Mouse (Mus musculus) embryo, embryonic 11.5 days (tissue): ENCODE measurements around the gene Vmn1r91.
"Not testable (repeated sequence)": the region's sequence is repeated elsewhere in the genome, so short reads cannot be mapped to it uniquely, and the experiment has no call there.

Experiments used
- DNase-seq: peaks from one replicate; pipeline ENCODE4 v3.0.0-alpha.2; 2012; ENCODE audit warnings: low read depth, low spot score

Gene Vmn1r91

DNA sequence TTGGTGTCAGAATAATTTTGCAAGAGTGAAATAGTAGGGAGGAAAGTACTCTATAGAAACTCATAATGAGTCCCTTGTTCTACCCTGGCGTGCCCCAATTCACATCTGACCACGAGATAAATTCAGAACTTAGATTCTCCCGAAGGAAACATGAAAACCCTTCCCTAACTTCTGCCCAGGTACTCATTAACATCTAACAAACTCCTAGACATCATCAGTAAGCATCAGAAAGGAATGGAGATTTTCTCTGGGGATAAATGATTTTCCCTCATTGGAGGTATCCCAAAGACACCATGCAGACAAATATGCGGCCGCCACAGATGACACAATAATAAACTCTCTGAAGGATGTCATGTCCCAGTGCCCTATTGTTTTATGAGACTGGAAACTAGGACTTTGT lies at the start of gene Vmn1r91:
TSS of gene Vmn1r91 (plus strand) at position 301 of the 400 bp plus-strand sequence.
- not testable (repeated sequence) for DNase-seq

GRCm38 (mm10) chr7:20064100-20064499 lies 35.4 kb upstream of the Vmn1r91 start:
- not testable (repeated sequence) for DNase-seq

DNA sequence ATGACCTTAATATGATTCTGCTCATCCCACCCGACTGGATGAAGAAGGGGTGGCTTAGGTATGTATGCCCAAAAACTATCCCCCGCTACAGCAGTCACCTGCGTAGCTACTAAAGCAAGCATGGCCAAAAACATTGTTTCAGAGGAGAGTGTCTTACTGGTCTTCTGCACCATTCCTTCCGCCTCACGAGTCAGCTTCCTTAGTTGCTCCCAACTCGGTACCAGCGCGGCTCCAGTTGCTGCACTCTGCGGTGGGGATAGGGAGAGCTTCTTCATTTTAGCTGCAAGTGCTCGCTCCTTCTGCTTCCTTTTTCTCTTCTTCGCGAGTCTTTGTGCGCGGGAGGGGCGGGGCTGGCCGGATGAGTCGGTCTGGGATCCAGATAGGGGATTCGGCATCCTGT lies 21.4 kb upstream of the Vmn1r91 start:
- not testable (repeated sequence) for DNase-seq

GRCm38 (mm10) chr7:20122479-20122878 lies 23.0 kb downstream of the Vmn1r91 start, which contains the start of gene Gm16442:
Gm16442 (minus strand) TSS chr7:20122579.
- not testable (repeated sequence) for DNase-seq

GRCm38 (mm10) chr7:20138988-20139387 lies 39.5 kb downstream of the Vmn1r91 start, which contains the start of gene Vmn1r93:
Vmn1r93 (minus strand) TSS chr7:20139088.
- not testable (repeated sequence) for DNase-seq
